Mouse (Mus musculus): ENCODE results near the gene Faim. TPM values are rescaled to one million over a fixed set of nuclear protein-coding genes. Genes with fewer than 3 reads are reported as not detected.

The Faim gene
- polyA plus RNA-seq, 1 experiment from 2014 or later, result 112 TPM

DNA sequence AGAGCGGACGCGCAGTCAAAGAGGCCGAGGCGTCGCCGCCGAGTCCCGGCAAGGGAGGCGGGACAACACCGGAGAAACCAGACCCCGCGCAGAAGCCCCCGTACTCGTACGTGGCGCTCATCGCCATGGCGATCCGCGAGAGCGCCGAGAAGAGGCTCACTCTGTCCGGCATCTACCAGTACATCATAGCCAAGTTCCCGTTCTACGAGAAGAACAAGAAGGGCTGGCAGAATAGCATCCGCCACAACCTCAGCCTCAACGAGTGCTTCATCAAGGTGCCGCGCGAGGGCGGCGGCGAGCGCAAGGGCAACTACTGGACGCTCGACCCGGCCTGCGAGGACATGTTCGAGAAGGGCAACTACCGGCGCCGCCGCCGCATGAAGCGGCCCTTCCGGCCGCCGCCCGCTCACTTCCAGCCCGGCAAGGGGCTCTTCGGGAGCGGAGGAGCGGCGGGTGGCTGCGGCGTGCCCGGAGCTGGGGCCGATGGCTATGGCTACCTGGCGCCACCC is 30.4 kb upstream of the Faim start:
- WGBS, result under 1% methylated on average over 60 of the region's 60 CpGs
- Histone ChIP-seq H3K27ac (replicated peaks; ENCODE audit: low read depth, low read length) (0 out of 2 replicates have a peak overlapping the region, but pooled peaks have one; percentile 8), H3K36me3 (ENCODE audit: control insufficient read depth, insufficient read depth, low read length) (no peaks in the 10 kb centered on the region), H3K9ac (replicated peaks; ENCODE audit: low read length) (peak overlapping the region; percentile 37; the same call in 1 of the 2 replicates), H3K27me3 (ENCODE audit: control insufficient read depth, insufficient read depth, low read length) (peaks cover 95% of the 10 kb centered on the region), H3K4me1 (ENCODE audit: control insufficient read depth, insufficient read depth, low read length) (peaks cover 27% of the 10 kb centered on the region), H3K4me2 (ENCODE audit: low read length) (peak overlapping the region; percentile 60), H3K4me3 (replicated peaks; ENCODE audit: low read depth, low read length) (peak overlapping the region; percentile 34), H3K9me3 (ENCODE audit: control insufficient read depth, low read length) (no peaks in the 10 kb centered on the region)
- DNase-seq, result peak; percentile 61
- no peak for ATAC-seq (ENCODE audit: low FRiP score, low TSS enrichment)

DNA sequence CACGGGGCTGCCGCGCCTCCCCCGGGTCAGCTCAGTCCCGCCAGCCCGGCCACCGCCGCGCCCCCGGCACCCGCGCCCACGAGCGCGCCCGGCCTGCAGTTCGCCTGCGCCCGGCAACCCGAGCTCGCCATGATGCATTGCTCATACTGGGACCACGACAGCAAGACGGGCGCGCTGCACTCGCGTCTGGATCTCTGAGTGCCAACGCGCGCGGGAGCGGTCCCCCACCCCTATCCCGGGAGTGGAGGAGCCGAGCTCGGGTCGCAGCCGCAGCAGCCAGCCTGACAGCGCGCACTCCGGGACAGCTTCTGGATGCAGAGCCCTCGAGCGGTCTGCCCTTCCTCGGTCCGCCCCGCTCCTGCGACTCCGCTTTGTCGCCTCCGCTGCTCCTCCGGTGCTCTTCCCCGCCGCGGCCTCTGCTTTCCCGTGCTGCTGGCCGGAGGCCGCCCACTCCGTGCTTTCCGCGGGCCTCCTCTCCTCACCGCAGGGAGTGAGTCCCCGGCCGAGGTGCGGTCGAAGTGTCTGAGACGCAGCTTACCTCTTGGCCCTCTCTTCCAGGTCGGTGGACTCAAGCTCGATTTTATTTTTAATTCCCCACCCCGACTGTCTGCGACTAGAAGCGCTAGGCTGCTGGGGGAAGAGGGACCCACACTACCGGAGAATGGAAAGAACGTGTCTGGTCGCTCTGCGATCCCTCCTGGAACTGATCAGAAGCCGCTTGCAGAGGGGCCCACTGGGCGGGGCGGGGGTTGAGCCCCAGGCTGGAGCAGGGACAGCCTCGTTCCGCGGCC is 29.4 kb upstream of the Faim start:
- Histone ChIP-seq H3K9ac (replicated peaks; ENCODE audit: low read length) (peak overlapping the region; percentile 37), H3K27ac (replicated peaks; ENCODE audit: low read depth, low read length) (no peak overlapping the region), H3K4me1 (ENCODE audit: control insufficient read depth, insufficient read depth, low read length) (peaks cover 27% of the 10 kb centered on the region), H3K4me2 (ENCODE audit: low read length) (peak overlapping the region; percentile 60), H3K4me3 (replicated peaks; ENCODE audit: low read depth, low read length) (peak overlapping the region; percentile 34), H3K27me3 (ENCODE audit: control insufficient read depth, insufficient read depth, low read length) (peaks cover 95% of the 10 kb centered on the region), H3K9me3 (ENCODE audit: control insufficient read depth, low read length) (no peaks in the 10 kb centered on the region), H3K36me3 (ENCODE audit: control insufficient read depth, insufficient read depth, low read length) (no peaks in the 10 kb centered on the region)
- ATAC-seq (ENCODE audit: low FRiP score, low TSS enrichment), result no peak
- WGBS, result 1% methylated on average over 69 of the region's 80 CpGs
- DNase-seq, result peak; percentile 64

DNA sequence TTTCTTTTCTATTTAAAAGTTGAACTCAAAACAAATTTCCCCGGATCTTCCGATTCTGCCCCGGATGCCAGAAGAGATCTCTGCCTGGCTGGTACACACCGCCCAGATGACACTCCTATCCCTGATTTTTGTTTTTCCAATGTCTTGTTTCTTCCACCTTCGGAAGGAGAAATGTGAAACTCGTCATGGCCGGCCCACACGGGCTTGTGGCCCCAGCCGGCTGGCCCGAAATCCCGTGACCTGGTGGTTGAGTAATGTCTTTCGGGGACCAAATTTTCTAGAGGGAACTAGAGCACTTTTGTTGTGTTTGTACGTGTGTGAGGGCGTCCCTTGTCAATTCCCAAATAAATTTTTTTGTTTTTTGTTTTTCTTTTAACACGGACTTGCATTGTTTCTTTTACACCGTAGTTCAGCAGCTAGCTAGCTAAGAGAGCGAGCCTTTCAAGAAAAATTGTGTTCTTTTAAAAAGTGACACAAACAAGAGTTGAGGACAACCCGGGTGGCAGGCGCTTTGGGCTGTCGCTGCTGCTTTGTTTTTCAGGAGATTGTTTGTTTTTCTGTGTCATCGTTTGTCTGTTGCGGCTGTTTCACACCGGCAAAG is 28.3 kb upstream of the Faim start:
- Histone ChIP-seq H3K4me1 (ENCODE audit: control insufficient read depth, insufficient read depth, low read length) (peaks cover 20% of the 10 kb centered on the region), H3K27me3 (ENCODE audit: control insufficient read depth, insufficient read depth, low read length) (peaks cover 95% of the 10 kb centered on the region), H3K9ac (replicated peaks; ENCODE audit: low read length) (no peak overlapping the region), H3K27ac (replicated peaks; ENCODE audit: low read depth, low read length) (no peak overlapping the region), H3K9me3 (ENCODE audit: control insufficient read depth, low read length) (no peaks in the 10 kb centered on the region), H3K4me2 (ENCODE audit: low read length) (no peak overlapping the region), H3K4me3 (replicated peaks; ENCODE audit: low read depth, low read length) (no peak overlapping the region), H3K36me3 (ENCODE audit: control insufficient read depth, insufficient read depth, low read length) (no peaks in the 10 kb centered on the region)
- DNase-seq (peak; percentile 64), ATAC-seq (ENCODE audit: low FRiP score, low TSS enrichment) (no peak)
- 2% methylated on average over 23 of the region's 23 CpGs for WGBS

DNA sequence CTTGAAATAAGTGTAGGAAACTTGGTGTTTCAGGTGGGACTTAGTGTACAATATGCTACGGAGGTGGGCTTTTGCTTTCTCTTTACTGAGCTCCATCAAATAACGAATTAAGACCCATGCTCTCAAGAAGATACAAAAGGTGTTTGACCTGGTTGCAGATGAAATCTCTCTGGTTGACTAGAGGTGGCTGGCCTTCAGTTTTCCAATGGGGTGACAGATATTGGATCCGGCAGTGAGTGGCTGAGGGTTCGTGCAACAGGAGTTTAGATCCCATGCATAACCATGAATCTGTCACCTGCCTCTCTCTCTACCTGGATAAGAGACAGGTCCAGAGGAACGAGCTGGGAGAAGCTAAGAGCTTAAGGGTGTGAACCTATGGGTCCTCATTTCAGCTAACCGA is 27.5 kb upstream of the Faim start:
- no peak for ATAC-seq (ENCODE audit: low FRiP score, low TSS enrichment)
- no peak overlapping the region for H3K27ac ChIP-seq (replicated peaks; ENCODE audit: low read depth, low read length)
- H3K4me1 ChIP-seq (ENCODE audit: control insufficient read depth, insufficient read depth, low read length), result peaks cover 20% of the 10 kb centered on the region
- WGBS, result 5% methylated on average over 6 of the region's 6 CpGs
- H3K9me3 ChIP-seq (ENCODE audit: control insufficient read depth, low read length), result no peaks in the 10 kb centered on the region
- no peaks in the 10 kb centered on the region for H3K36me3 ChIP-seq (ENCODE audit: control insufficient read depth, insufficient read depth, low read length)
- H3K27me3 ChIP-seq (ENCODE audit: control insufficient read depth, insufficient read depth, low read length), result peaks cover 96% of the 10 kb centered on the region
- H3K4me2 ChIP-seq (ENCODE audit: low read length), result no peak overlapping the region
- peak; percentile 44 for DNase-seq
- no peak overlapping the region for H3K9ac ChIP-seq (replicated peaks; ENCODE audit: low read length)
- no peak overlapping the region for H3K4me3 ChIP-seq (replicated peaks; ENCODE audit: low read depth, low read length)

DNA sequence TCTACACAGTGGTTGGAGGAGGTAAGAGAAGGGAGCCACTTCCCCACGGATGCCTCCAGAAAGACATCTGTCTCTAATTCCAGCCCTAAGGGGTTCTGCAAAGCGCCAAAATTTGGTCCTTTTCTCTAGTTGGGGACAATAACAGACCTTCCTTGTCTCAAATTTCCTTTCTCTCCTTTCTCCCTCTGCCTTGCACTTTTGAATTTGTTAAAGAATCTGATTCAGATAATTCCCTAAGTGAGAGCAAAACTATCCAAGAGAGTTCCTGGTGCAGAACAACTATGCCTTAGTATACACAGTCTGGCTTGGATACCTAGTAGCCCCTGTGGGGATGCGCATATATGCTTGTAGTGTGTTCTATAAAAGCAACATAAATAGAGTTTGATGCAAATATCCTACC is 26.3 kb upstream of the Faim start:
- H3K4me3 ChIP-seq (replicated peaks; ENCODE audit: low read depth, low read length), result no peak overlapping the region
- H3K27ac ChIP-seq (replicated peaks; ENCODE audit: low read depth, low read length), result no peak overlapping the region
- peaks cover 19% of the 10 kb centered on the region for H3K4me1 ChIP-seq (ENCODE audit: control insufficient read depth, insufficient read depth, low read length)
- H3K4me2 ChIP-seq (ENCODE audit: low read length), result no peak overlapping the region
- ATAC-seq (ENCODE audit: low FRiP score, low TSS enrichment) (no peak), DNase-seq (no peak)
- no peaks in the 10 kb centered on the region for H3K9me3 ChIP-seq (ENCODE audit: control insufficient read depth, low read length)
- no peak overlapping the region for H3K9ac ChIP-seq (replicated peaks; ENCODE audit: low read length)
- WGBS, result 29% methylated on average over 3 of the region's 3 CpGs
- no peaks in the 10 kb centered on the region for H3K36me3 ChIP-seq (ENCODE audit: control insufficient read depth, insufficient read depth, low read length)
- H3K27me3 ChIP-seq (ENCODE audit: control insufficient read depth, insufficient read depth, low read length), result peaks cover 95% of the 10 kb centered on the region

DNA sequence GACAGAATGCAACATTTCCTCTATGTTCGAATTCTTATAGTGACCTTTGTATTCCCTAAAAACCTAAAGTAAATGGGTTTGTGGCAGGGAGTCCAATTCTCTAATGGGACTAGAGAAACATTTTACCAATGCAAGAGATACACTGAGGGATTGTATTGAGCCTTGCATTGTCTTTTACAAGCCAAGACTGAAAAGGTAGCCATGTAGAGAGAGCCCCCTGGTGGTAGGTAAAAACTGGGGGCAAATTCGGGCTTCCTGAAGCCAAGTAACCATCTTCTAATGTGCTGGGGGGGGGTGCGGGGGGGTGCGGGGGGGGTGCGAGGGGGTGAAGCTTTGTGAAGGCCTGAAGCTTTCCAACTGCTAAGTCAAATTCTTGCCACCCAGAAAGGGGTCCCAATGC is 25.8 kb upstream of the Faim start:
- Histone ChIP-seq H3K4me3 (replicated peaks; ENCODE audit: low read depth, low read length) (no peak overlapping the region), H3K27me3 (ENCODE audit: control insufficient read depth, insufficient read depth, low read length) (peaks cover 95% of the 10 kb centered on the region), H3K4me2 (ENCODE audit: low read length) (no peak overlapping the region), H3K9me3 (ENCODE audit: control insufficient read depth, low read length) (no peaks in the 10 kb centered on the region), H3K36me3 (ENCODE audit: control insufficient read depth, insufficient read depth, low read length) (no peaks in the 10 kb centered on the region), H3K9ac (replicated peaks; ENCODE audit: low read length) (no peak overlapping the region), H3K27ac (replicated peaks; ENCODE audit: low read depth, low read length) (no peak overlapping the region), H3K4me1 (ENCODE audit: control insufficient read depth, insufficient read depth, low read length) (peaks cover 14% of the 10 kb centered on the region)
- 14% methylated on average over 5 of the region's 5 CpGs for WGBS
- DNase-seq, result no peak
- no peak for ATAC-seq (ENCODE audit: low FRiP score, low TSS enrichment)

DNA sequence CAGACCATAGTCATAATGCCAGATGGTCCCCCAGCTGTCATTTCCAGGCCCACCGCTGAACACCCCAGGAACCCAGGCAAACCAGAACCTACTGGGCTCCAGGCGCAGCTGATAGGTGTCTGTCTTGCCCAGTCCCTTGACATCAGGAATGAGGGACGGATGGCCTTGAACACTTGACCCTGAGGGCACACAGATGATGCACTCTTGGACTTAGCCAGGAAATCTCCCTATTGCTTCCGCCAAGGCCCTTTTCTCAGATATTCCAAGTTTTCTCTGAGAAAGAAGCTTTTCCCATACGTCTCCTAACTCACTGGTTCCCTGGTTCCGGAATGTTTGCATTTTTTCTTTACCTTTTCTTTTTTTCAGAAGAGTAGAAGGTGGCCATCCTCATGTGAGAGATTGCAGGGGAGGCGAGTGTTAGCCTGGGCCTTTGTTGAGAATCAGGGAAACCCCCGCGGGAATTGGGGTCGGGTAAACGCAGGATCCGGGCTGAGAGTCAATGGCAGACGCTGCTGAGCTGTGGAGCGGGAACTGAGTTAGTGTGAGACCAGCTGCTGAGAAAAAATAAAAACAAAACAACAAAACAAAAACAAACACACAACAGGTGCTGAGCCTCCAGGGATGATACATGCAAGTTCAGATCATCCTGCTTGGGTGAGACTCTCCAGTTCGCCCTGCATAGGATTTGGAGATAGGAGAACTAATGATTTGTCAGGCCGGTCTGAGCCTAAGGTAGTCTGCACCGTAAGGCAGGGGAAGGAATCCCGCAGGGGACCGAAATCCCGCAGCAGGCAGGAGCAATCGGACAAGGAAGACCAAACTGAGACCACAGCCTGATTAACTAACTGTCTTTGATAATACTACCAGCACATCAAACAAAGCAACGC is 24.3 kb upstream of the Faim start:
- 6% methylated on average over 22 of the region's 22 CpGs for WGBS
- no peaks in the 10 kb centered on the region for H3K9me3 ChIP-seq (ENCODE audit: control insufficient read depth, low read length)
- peaks cover 92% of the 10 kb centered on the region for H3K27me3 ChIP-seq (ENCODE audit: control insufficient read depth, insufficient read depth, low read length)
- ATAC-seq (ENCODE audit: low FRiP score, low TSS enrichment) (no peak), DNase-seq (peak; percentile 47)
- H3K36me3 ChIP-seq (ENCODE audit: control insufficient read depth, insufficient read depth, low read length), result no peaks in the 10 kb centered on the region
- no peak overlapping the region for H3K4me3 ChIP-seq (replicated peaks; ENCODE audit: low read depth, low read length)
- H3K9ac ChIP-seq (replicated peaks; ENCODE audit: low read length), result no peak overlapping the region
- H3K27ac ChIP-seq (replicated peaks; ENCODE audit: low read depth, low read length), result no peak overlapping the region
- H3K4me1 ChIP-seq (ENCODE audit: control insufficient read depth, insufficient read depth, low read length), result no peaks in the 10 kb centered on the region; the same call in 1 of the 2 replicates
- H3K4me2 ChIP-seq (ENCODE audit: low read length), result no peak overlapping the region

DNA sequence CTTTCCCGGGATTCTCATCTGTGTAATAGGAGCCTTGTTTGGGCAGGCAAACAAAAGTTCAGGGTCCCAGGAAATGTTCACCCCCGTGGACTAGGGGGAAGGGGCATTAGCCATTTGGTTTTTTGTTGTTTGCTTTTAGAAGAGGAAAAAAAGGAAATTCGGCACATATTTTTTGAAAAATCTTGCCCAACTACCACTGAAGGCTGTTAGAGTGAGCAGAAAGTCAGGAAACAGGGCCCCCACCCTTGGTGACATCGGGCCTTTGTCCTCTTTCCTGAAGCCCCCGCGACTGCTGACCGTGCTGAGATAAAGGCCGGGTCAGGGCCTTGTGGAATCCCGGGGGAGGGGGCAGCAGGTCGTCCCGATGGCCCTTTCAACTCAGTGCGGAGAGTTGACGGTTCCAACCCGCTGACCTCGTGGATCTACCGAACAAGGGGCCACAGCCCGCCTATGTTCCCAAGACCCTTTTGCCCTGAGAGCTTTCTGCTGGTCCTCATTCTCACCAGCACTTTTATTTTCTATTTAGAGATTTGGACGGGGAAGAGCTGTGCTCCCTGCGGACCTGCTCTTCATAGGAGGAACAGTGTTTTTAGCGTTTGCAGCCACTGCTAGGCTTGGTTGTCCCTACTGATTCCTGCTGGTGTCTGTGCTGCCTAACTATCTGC is 23.6 kb upstream of the Faim start:
- H3K4me1 ChIP-seq (ENCODE audit: control insufficient read depth, insufficient read depth, low read length), result no peaks in the 10 kb centered on the region
- no peak overlapping the region for H3K4me2 ChIP-seq (ENCODE audit: low read length)
- ATAC-seq (ENCODE audit: low FRiP score, low TSS enrichment) (no peak), DNase-seq (no peak)
- no peak overlapping the region for H3K27ac ChIP-seq (replicated peaks; ENCODE audit: low read depth, low read length)
- under 1% methylated on average over 20 of the region's 20 CpGs for WGBS
- no peak overlapping the region for H3K4me3 ChIP-seq (replicated peaks; ENCODE audit: low read depth, low read length)
- H3K36me3 ChIP-seq (ENCODE audit: control insufficient read depth, insufficient read depth, low read length), result no peaks in the 10 kb centered on the region
- no peaks in the 10 kb centered on the region for H3K9me3 ChIP-seq (ENCODE audit: control insufficient read depth, low read length)
- no peak overlapping the region for H3K9ac ChIP-seq (replicated peaks; ENCODE audit: low read length)
- peaks cover 91% of the 10 kb centered on the region for H3K27me3 ChIP-seq (ENCODE audit: control insufficient read depth, insufficient read depth, low read length)
